Mouse (Mus musculus) kidney, adult 2 months (tissue): ENCODE results near the gene Upf3b. TPM values are rescaled to one million over a fixed set of nuclear protein-coding genes. Genes with fewer than 3 reads are reported as not detected.

ENCODE experiments used
- DNase-seq: peaks from one replicate; pipeline ENCODE4 v3.0.0; 2021
- H3K27ac ChIP-seq: fragments of 200-500 bp; 2 replicates; pipeline ENCODE4 v1.5.1; 2012; ENCODE audit warnings: low read depth, low read length, control low read depth, inconsistent platforms; ENCODE audit not compliant: insufficient read depth
- H3K27me3 ChIP-seq: fragments of 200-500 bp; replicated peaks from 2 replicates; pipeline ENCODE4 v1.6.1; 2012; ENCODE audit warnings: mild to moderate bottlenecking, moderate library complexity, low read length, inconsistent platforms; ENCODE audit not compliant: control insufficient read depth, insufficient read depth
- H3K36me3 ChIP-seq: fragments of 200-500 bp; 2 replicates; pipeline ENCODE4 v1.6.1; 2012; ENCODE audit warnings: mild to moderate bottlenecking, moderate library complexity, low read length, inconsistent platforms; ENCODE audit not compliant: control insufficient read depth, insufficient read depth
- H3K4me1 ChIP-seq: fragments of 200-500 bp; 2 replicates; pipeline ENCODE4 v1.6.1; 2011; ENCODE audit warnings: low read length; ENCODE audit not compliant: control insufficient read depth, insufficient read depth
- H3K4me3 ChIP-seq: fragments of 200-500 bp; 2 replicates; pipeline ENCODE4 v1.5.1; 2011; ENCODE audit warnings: mild to moderate bottlenecking, low read depth, low read length, control low read depth; ENCODE audit not compliant: insufficient read depth
- CTCF ChIP-seq: fragments of 200-500 bp; conservative IDR thresholded peaks from 2 replicates; pipeline ENCODE4 v1.5.1; 2011; ENCODE audit warnings: low read depth, mild to moderate bottlenecking, control low read depth, low read length, moderate library complexity, mixed read lengths; ENCODE audit not compliant: insufficient read depth, insufficient read length
- POLR2A ChIP-seq: fragments of 200-500 bp; IDR thresholded peaks from one replicate; pipeline ENCODE4 v1.6.1; 2011; ENCODE audit warnings: low read depth, low read length, control low read depth
- WGBS: fragments of 180-500 bp; shearing (Covaris S2); methylation state at CpG from one replicate; pipeline ENCODE4 v1.1.7; 2018; 5-methylcytosine and 5-hydroxymethylcytosine counted together
- polyA plus RNA-seq: library from polyadenylated mRNA; depleted of rRNA; stranded (reverse); fragments of >200 nt; gene quantifications from 2 replicates; pipeline ENCODE4 v1.2.3, GENCODE M21; 2012

Gene Upf3b
- polyA plus RNA-seq, 1 experiment, result 4.5 TPM

DNA sequence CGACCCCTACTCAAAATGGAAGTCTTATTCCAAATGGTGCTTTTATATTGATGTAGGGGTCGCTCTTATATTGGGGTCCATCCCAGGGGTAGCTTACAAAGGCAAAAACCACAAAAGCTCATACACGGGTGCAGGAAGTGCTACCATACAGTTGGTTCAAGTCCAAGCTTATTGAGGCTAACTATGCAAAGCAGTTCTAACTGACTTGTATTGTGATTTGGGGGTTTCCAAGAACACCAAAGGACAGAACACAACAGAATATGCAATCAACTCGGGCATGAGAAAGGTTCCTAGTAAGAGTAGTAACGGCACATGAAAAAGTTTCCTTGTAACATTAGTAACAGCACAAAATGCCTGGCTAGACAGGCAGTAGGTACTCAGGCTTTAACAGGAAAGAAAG, 10.1 kb upstream of the Upf3b start:
- WGBS, result 78% methylated on average over 5 of the region's 5 CpGs
- no peak for TF ChIP-seq POLR2A
- no peak for TF ChIP-seq CTCF
- Histone ChIP-seq H3K27ac (no peak overlapping the region), H3K4me1 (no peaks in the 10 kb centered on the region), H3K36me3 (no peaks in the 10 kb centered on the region), H3K27me3 (no peaks in the 10 kb centered on the region), H3K4me3 (no peak overlapping the region)
- DNase-seq, result no peak

DNA sequence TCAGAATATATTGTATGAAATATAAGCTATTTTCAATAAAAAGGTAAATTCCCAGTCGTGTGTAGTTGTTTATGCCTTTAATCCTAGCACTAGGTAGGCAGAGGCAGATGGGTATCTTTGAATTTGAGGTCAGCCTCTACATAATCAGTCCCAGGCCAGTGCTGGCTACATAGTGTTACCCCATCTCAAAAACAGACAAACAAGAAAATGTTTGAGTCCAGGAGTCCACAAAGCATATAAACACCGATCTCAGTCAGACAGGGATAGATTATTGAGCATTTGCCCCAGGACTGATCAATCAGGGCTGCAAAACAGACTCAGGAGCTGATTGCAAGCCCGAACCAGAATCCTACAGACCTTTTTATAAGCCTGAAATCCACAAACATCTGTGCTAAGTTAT, 9.5 kb upstream of the Upf3b start:
- no peak overlapping the region for H3K27ac ChIP-seq
- WGBS, result 55% methylated on average over 3 of the region's 3 CpGs
- DNase-seq, result no peak
- H3K27me3 ChIP-seq, result no peaks in the 10 kb centered on the region
- TF ChIP-seq POLR2A (no peak), CTCF (no peak)
- H3K4me3 ChIP-seq, result no peak overlapping the region
- H3K36me3 ChIP-seq, result no peaks in the 10 kb centered on the region
- no peaks in the 10 kb centered on the region for H3K4me1 ChIP-seq

DNA sequence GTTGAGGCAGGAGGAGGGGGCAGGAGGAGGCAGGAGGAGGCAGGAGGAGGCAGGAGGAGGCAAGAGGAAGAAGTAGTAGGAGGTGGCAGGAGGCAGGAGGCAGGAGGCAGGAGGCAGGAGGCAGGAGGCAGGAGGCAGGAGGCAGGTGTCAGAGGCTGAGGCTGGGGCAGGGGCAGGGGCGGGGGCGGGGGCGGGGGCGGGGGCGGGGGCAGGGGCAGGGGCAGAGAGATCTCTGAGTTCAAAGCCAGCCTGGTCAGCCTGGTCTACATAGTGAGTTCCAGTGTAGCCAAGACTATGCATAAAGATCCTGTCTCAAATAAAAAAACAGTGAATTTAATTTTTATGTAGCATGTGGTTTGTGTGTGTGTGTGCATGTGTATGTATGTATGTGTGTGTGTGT, 7.0 kb upstream of the Upf3b start:
- Histone ChIP-seq H3K36me3 (no peaks in the 10 kb centered on the region), H3K4me3 (no peak overlapping the region), H3K4me1 (no peaks in the 10 kb centered on the region), H3K27me3 (no peaks in the 10 kb centered on the region), H3K27ac (no peak overlapping the region)
- TF ChIP-seq CTCF, result no peak
- no peak for TF ChIP-seq POLR2A
- DNase-seq, result no peak
- WGBS, result no CpG with 5 or more reads among the region's 5 CpGs

DNA sequence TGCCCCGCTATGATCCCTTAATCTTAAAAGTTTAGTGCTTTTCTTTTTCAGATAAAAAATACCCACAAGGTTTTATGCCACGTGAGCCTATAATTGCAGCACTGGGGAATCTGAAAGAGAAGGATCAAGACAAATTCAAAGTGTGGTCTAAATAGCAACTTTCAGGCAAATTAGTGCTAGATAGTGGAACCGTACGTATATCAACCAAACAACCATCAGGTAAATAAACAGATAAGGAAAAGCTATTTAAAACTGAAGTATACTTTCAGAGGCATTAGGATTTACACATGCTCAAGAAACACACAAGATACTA, 715 bp upstream of the Upf3b start:
- DNase-seq, result no peak
- 83% methylated on average over 4 of the region's 4 CpGs for WGBS
- no peaks in the 10 kb centered on the region for H3K36me3 ChIP-seq
- TF ChIP-seq CTCF (no peak), POLR2A (no peak)
- no peaks in the 10 kb centered on the region for H3K4me1 ChIP-seq
- no peak overlapping the region for H3K27ac ChIP-seq
- H3K27me3 ChIP-seq, result no peaks in the 10 kb centered on the region
- H3K4me3 ChIP-seq, result no peak overlapping the region

DNA sequence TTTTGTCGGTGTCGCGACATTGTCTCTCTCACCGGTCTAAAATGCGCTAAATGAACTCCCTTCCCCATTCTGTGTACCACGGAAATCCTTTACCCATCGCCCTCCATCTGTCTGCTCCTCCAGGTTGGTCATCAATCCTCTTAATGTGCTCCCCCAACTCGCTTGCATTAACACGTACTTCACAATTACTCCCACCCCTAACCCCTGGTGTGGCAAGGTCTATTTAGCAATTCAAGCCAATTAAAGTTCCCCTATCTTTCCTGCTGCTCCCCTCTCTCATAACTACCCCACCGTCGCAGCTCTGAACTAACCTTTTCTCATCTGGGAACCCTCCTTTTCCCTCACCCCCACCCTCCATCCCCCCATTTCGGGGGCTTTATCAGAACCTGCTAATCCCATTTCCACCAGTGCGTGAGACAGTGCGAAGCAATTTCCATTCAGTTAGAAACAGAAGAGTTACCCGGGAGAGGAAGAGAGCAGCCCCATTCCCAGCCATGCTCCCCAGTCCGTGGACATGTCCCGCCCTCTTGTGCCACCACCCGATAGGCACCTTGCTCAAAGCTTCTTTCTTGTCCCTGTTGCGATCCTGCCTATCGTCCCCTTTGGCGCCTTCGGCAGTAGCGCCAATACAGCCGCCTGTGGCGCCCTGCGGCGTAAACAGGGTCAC, 463 bp downstream of the Upf3b start:
- WGBS, result 0% methylated on average over 27 of the region's 27 CpGs
- TF ChIP-seq CTCF, result no peak
- TF ChIP-seq POLR2A, result no peak

DNA sequence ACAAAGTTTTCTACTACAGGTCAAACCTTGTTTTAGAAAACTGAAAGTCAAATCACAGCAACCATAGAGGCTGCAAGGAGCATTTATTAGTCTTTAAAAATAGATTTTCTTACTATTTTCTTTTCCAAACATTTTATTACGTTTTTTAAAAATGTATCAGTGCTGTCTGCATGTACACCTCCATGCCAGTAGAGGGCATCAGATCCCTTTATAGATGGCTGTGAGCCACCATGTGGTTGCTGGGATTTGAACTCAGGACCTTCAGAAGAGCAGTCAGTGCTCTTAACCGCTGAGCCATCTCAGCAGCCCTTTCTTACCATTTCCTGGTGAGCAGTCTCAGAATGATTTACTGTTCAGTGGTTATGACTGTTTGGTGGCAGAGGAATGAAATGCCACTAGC, 6.3 kb downstream of the Upf3b start:
- Histone ChIP-seq H3K27ac (no peak overlapping the region), H3K27me3 (no peaks in the 10 kb centered on the region), H3K4me3 (no peak overlapping the region), H3K4me1 (no peaks in the 10 kb centered on the region), H3K36me3 (no peaks in the 10 kb centered on the region; the same call in 1 of the 2 replicates)
- no peak for DNase-seq
- WGBS, result 70% methylated on average over 2 of the region's 2 CpGs
- no peak for TF ChIP-seq POLR2A
- TF ChIP-seq CTCF, result peak; percentile 26; the same call in 1 of the 2 replicates

More for the DNA sequence above, 463 bp downstream of the Upf3b start:
- Histone ChIP-seq H3K4me1 (no peaks in the 10 kb centered on the region), H3K36me3 (no peaks in the 10 kb centered on the region), H3K27ac (peak overlapping the region; percentile 76), H3K4me3 (peak overlapping the region; percentile 93), H3K27me3 (no peaks in the 10 kb centered on the region)
- no peak for DNase-seq

DNA sequence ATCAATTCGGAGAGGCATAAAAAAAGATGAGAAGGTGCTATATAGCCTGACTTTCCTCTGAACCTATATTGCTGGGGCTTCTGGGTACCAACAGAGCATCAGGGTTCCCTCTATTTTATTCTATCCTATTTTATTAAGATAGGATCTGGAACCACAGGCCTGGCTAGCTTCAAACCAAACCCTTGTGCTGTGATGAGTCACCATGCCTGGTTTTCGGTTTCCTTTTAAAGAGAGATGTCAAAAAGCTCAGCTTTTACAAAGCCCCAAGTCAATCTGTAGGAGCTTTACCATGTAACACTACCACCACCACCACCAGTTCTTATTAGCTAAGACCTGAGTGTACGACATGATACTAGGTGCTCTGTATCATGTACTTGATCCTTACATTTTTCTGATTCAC, 11.4 kb downstream of the Upf3b start:
- Histone ChIP-seq H3K27me3 (no peaks in the 10 kb centered on the region), H3K27ac (no peak overlapping the region), H3K4me1 (no peaks in the 10 kb centered on the region), H3K4me3 (no peak overlapping the region), H3K36me3 (no peaks in the 10 kb centered on the region; the same call in 1 of the 2 replicates)
- WGBS, result 99% methylated on average over 3 of the region's 3 CpGs
- no peak for TF ChIP-seq POLR2A
- no peak for TF ChIP-seq CTCF
- no peak for DNase-seq
